Mouse (Mus musculus) spleen, postnatal 4 days (tissue): Measurements from ENCODE around the gene Gm17651.

ENCODE experiments used
- DNase-seq, 2 experiments: peaks; one replicate each; pipeline ENCODE4 v3.0.0; 2022; ENCODE audit warnings: low spot score in 2 of 2

Gm17651 gene

GRCm38 (mm10) chr3:97674644-97675110, at the start of gene Gm17651:
Gm17651 (minus strand) TSS chr3:97674694.
- no peak for DNase-seq

DNA sequence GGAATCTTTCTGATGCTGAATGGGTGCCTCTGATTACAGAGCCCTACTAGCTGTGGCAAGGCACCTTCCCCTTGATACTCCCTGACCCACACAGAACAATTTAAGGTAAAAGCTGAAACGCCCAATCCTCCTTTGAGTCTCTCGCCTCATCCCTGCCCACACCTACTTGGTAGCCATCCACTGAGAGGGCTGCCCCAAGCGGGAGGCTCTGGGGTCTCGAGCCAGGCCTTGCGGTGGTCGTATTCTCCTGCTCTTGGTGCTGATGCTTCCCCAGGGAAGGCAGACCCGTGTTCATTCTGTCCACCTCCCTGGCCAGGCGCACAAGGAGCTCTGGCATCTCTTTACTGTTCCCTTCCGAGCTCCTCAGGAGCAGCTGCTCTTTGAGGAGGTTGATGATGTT, 44.6 kb upstream of the Gm17651 start:
- no peak for DNase-seq

GRCm38 (mm10) chr3:97715922-97716321, 41.4 kb upstream of the Gm17651 start:
- DNase-seq: no peak

GRCm38 (mm10) chr3:97710881-97711280, 36.4 kb upstream of the Gm17651 start:
- no peak for DNase-seq

DNA sequence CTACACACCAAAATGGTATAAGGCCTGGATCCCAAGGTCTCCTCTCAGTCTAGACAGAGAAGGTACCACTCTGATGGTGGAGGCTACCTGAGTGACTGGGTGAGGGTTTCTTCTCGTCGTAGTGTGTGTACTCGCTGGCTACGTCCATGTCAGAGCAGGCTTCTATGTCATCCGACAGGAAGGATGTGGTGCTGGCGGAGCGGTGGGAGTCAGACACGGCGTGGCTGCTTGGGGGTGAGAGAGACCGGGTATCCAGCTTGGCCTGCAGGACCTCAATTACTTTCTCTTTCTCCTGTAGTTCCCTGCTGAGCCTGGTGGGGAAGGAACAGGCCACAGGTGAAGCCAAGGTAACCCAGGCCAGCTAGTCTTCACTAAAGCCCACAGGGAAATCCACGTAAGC, 35.6 kb upstream of the Gm17651 start:
- no peak for DNase-seq

DNA sequence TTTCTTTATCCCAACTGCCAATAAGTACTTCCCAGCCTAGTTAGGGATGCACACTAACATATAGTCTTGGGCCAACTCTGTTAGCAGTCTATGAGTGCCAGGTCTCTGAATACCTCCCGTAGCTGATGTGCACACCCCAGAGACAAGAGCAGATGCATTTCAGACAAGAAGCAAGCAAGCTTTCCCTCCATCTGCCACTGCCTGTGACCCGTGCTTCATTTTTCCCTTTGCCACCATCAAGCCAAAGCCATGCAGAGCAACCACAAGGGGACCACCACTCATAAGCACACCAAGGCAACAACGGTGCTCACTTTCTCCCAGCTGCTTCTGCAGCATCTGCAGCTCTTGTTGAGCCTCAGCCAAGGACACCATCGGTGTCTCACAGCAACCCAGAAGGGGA, 32.1 kb upstream of the Gm17651 start:
- no peak for DNase-seq

- DNase-seq: no peak
These were observed 31.0 kb upstream of the Gm17651 start for GRCm38 (mm10) chr3:97705508-97705907.

DNA sequence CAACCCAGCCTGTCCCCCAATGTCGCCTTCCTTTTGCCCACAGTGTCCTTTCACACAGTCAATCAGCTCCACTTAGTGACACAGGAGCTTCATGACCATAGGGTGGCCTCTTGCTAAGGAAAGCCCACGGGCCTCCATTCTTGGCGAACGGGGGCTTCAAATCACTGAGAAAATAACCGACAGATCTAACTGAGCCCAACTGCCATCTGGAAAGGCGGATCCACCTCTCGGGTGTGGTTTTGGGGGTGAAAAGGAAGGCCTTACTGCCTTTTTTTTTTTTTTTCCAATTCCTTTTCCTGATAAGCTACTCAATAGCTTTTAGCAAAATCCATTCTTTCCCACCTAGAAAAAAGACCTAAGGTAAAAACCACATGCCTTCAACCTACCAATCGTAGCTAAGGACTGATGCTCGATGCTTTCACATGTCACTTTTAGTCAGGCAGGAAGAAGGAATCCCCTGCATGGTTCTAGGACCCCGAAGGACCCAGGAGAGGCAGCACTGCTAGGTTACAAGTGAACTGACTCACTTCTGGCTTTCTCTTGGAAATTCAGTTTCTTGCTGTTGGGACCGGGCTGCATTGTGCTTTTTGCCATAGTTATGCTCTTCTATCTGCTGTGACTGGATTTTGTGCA, 28.1 kb upstream of the Gm17651 start:
- DNase-seq: no peak

DNA sequence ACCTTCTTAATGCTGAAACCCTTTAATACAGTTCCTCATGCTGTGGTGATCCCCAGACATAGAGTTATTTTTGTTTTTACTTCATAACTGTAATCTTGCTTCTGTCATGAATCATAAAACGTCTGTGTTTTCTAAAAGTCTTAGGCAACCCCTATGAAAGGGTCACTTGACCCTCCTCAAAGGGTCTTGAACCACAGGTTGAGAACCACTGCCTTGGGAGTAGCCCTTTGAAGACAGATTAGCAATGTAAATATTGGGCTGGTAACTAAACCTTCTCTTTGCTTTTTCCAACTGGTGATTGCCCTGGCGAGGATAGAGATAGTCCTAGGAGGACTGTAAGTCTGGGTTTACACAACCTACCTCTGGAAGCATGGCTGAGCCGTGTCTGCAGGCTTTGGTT, 26.7 kb upstream of the Gm17651 start:
- no peak for DNase-seq

- DNase-seq: no peak
These were observed 24.6 kb upstream of the Gm17651 start for GRCm38 (mm10) chr3:97699061-97699460.

GRCm38 (mm10) chr3:97697291-97697690, 22.8 kb upstream of the Gm17651 start:
- no peak for DNase-seq

- no peak for DNase-seq
These were observed 22.4 kb upstream of the Gm17651 start for GRCm38 (mm10) chr3:97696866-97697265.

DNA sequence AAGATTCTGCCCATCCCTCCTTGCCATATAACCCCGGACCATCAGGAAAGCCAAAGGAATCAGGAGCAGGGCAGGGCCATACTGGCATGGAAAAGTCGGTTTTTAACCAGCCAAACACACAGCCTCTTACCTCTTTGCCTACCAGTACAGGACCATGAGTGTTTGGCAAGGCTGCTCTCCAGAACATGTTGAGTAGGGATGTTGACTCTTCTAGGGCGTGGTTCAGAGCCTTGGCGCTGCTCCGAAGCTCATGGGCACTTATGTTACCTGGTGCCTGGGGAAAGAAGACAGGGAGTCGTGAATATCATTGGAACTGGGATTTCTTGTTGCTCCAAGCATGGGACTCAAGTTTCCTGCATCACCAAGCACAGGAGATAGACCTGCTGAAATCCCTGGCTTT, 19.3 kb upstream of the Gm17651 start:
- no peak for DNase-seq

- DNase-seq: no peak
These were observed 17.0 kb upstream of the Gm17651 start for GRCm38 (mm10) chr3:97691443-97692017.

DNA sequence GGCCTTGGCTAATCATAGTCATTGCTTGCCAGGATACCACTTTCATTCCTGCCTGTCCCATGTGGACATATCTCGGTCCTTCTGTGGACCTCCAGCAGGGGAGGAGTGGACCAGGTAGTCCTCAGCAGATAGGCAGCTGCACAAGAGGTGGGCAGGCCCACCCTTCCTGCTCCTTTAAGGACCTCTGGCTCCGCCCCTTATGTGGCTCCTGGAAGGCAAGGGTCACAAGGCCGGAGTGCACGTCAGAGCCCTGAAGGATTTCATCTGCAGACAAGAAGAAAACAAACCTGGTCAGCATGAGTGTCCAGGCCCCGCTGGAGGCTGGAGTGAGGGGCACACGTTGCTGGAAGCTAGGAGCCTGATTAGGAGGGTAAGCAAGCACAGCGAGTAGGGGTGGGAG, 16.1 kb upstream of the Gm17651 start:
- DNase-seq: no peak

- no peak for DNase-seq
These were observed 14.8 kb upstream of the Gm17651 start for GRCm38 (mm10) chr3:97689289-97689688.

GRCm38 (mm10) chr3:97686372-97687117, 12.1 kb upstream of the Gm17651 start:
- no peak for DNase-seq

DNA sequence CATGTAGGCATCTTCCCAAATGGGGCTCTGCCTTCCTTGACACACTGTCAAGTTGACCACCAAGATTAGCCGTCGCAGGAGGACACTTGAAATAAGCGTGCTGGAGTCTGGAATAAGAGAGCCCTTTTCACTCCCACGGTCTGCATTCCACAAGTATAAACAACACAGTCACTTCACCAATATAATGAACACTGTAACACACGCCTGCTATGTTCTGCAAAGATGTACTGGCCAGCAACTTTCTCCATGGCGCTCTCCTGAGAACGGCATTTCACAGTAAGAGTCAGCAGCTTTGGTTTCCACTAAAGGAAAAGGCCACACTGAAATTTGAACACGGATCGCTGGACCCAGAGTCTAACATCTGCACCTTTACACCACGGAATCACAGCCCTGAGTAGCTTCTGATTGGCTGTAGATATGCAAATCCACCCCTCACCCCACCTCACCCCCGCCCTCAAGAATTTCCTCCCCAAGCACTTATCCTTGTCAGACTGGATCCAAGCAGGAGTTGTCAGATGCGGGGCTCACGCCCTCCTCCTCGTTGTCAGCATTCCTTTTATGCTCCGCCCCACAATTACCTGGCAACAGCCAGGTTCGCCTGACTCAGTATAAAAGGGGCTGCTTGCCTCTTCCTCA, 9.2 kb upstream of the Gm17651 start:
- no peak for DNase-seq

DNA sequence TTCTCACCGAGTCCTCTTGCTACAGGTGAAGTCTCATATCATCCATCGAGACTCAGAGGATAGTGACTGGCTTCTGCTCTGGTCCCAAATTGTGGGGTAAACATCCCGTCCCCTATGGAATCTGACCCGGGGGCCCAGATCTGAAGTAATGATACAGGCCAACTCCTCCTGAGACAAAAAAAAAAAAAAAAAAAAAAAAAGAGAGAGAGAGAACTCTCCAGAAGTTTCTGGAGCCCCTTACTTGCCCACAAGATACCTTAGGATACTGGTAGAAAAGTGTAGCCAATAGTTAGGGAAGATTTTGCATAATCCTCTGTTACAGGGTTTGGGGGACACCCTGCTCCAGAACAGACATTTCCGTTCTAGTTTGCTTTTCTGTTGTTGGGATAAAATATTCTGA, 8.1 kb upstream of the Gm17651 start:
- no peak for DNase-seq

GRCm38 (mm10) chr3:97682159-97682502, 7.6 kb upstream of the Gm17651 start:
- DNase-seq: no peak

DNA sequence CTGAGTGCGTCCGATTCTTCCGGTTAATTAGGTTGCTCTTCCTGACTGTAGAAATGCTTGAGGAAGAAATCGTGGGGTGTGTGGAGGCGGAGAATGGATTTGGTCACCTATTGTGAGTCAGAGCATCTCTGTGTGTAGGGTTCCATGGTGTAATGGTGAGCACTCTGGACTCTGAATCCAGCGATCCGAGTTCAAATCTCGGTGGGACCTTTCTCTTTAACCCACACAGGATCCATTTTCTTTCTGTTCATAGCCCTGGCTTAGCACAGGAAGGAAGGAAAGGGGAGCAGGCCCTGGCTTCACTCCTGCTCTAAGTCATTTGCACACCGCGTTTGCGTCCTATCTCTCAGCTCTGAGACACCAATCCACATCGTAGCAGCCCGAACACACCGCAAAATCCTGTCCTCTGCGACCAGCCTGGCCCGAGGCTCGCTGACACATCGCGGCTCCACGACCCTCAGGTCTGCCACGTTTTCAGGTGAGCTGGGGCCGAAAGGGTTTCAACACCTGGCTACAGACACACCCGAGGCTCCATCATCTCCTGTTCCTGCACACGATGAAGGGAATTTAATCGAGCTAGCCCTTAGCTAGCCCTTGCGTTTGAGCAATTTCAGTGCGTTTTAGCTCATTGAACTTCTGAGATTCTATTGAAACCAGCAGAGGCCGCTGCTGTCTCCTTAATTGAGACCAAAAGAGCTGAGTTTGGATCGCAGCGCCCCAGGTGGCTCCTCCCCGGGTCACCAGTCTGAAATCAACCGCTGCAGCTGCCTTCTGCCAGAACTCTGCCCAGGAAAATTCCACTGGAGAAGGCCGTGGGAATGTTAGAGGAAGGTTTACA, 7.0 kb upstream of the Gm17651 start:
- DNase-seq: peak; percentile 59 to 79
